Mouse (Mus musculus) c-Kit-positive CD71-positive TER-119-positive erythroid progenitor cells, embryonic 14.5 days (primary cell): ENCODE measurements around the gene Chst5.

Experiments used
- DNase-seq: peaks from one replicate; pipeline ENCODE4 v3.0.0-alpha.2; 2013; ENCODE audit warnings: low spot score

The Chst5 gene

DNA sequence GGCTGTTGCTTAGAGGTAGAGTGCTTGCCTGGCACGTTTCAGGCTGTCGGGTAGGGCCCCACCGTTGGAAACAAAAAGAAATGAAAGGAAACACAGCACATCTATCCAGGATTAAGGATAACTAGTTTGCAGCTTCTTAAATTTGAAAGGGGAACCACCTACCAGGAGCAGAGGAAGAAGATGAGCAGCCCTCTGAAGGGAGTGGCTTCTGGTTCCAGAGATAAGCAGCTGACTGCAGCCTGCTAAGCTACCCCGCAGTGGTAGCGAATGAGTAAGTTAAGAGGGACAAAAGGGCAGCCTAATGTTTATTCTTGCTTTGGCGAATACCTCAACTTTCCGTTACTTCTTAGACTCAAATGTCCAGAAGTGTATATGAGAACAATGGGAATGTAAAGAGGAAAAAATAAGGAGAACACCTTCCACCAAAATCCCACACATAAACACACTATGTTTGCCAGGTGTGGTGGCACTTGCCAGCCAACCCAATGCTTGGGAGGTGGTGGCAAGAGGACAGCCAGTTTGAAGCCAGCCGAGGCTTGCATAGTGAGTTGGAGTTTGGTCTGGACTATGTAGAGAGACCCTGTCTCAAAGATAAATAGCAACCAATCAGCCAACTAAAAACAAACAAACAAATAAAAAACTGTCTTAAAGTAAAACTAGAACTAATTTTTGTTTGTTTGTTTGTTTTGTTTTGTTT, 19.5 kb upstream of the Chst5 start:
- peak; percentile 79 for DNase-seq

DNA sequence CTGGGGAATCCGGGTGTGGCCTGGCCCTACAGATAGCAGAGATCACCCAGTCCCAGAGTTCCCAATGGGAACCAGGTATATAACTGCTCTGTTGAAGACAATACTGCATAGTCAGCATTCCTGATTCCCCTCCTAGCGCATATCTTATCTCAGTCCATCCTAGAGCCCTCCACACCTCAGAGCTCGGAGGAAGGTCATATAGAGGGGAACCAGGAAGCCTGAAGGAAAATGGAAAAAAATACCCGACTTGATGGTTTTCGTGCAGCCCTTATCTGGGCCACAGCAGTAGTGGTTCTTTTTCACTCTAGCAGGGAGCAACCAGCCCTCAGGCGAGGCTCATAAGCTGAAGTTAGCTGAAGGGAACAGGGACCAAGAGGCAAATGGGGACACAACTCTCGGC, 14.7 kb upstream of the Chst5 start:
- DNase-seq: no peak

DNA sequence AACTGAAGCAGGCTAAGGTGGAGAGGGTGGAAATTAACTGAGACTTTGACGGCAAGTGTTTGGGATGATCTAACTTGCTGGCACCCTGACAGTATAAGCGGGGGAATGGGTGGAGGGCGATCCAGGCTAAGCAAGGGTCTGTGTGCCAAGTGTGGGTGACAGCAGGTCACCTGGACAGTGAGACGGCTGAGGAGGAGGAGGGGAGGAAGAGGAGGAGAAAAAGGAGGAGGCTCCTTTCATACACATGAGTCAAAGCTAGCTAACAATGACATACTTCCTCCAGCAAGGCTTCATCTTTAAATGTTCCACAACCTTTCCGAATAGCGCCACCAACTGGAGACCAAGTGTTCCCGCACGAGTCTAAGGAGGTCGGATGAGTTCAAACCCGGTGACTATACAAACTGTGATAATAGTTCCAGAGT, 13.1 kb upstream of the Chst5 start:
- peak; percentile 59 for DNase-seq

DNA sequence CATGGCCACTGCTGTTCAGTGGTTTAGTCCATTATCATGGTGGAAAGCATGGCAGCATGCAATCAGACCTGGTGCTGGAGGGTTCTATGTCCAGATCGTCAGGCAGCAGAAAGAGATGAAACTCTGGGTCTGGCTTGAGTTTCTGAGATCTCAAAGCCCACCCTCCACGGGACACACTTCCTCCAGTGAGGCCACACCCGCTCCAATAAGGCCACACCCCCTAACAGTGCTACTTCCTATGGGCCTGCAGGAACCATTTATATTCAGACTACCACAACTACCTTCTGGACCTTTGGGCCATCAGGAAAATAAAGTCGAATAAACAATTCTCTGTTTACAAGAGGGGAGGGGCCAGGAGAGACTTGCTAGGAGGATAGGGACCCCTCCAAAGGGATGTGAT, 10.7 kb upstream of the Chst5 start:
- no peak for DNase-seq

DNA sequence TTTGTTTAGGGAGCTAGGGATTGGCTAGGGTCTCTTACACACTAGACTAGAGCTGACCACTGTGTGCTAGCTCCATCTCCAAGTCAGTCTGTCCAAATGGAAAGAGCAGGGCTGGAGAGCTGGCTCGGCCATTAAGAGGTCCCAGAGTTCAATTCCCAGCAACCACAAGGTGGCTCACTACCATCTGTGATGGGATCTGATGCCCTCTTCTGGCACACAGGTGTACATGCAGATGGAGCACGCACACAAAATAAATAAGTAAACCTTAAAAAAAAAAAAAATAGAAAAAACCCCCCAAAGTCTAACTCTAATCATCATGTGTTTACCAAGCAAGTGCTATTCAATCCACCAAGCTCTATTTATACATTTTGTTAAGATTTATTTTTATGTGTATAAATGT, 9.4 kb upstream of the Chst5 start:
- no peak for DNase-seq

DNA sequence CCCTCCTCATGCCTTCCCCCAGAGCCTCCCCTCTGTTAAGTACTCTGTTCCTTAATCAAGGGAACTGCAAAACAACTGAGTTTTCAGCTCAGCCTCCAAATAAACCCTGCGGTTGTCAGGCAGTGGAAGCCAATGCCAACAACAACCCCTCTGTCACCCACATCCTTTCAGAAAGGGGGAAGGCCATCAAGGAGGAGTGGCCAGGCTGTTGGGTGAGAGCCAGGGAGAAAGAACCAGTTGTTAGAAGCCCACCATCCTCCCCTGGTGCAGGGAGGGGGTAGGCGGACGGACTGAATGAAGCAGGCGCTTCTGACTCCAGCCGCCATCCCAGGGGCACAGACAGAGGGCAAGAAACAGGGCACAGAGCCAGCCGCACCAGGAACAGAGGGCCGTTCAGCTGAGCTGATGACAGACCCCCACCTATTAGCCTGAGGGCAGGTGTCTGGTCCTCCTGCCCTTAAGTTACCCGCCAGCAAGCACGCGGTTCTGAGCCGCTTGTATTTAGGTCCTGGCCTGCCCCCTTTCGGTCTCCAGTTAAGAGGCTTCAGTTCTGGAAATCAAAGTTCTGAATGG, 2.7 kb upstream of the Chst5 start:
- DNase-seq: no peak

DNA sequence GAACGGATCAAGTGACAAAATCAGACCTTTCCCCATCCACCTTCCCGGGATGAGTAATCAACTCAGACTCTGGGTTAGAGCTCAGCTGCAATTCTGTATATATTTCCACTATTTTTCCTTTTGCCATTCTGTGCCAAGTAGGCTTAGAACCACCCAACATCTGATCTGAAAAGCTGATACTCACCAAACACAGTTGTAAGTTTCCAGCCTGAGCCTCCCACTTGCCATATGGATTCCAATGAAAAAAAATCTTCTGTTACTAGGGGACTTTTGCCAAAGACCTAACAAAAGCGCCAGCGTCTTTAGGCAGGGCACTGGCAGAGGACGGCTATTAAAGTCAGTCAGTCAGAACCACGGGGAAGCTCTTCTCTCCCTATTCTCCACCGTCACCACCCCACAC, 1.3 kb upstream of the Chst5 start:
- no peak for DNase-seq

DNA sequence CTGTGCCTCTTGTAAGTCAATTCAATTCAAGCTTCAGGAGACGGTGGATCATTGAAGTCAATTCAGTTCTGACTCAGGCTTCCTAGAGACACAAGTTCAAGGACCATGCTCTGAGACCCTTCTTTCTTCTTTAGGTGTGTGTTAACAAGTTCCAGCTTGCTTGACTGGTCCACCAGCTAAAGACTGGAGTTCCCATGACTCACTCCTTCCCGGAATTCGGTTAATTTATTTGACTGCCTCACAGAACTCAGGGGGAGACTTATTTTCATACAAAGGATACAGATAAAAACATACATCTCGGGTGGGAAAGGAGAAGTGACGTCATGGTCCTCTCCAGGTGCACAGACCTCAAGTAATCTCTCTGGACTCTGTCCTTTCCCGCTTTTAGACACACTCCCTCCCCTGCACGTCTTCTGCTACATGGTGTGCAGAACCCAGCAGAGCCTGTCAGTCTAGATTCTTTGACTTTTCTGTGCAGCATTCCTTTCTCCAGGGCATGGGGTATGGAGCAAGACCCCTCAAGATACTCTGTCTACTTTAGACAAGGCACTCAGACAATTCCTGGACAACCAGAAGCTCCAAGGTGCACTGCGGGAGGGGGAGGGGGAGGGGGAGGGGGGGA, 4.6 kb downstream of the Chst5 start:
- DNase-seq: no peak

DNA sequence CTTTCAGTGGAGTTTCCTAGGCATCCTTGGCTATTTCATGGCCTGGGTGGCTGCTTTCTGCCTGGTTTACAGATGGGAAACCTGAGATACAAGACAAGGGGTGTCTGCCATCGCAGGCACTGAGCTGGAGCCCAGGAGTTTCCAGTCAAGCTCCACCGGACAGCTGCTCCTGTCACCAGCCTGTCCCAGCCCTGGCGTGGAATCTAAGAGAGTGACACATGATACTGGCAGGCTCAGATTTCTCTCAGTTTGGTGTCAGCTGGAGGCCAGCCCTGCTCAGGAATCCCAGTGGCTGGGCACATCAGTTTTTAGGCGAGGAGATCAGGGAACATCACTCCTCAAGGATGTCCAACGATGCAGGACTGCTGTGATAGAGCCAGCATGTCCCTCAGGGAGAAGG, 8.2 kb downstream of the Chst5 start:
- DNase-seq: no peak

DNA sequence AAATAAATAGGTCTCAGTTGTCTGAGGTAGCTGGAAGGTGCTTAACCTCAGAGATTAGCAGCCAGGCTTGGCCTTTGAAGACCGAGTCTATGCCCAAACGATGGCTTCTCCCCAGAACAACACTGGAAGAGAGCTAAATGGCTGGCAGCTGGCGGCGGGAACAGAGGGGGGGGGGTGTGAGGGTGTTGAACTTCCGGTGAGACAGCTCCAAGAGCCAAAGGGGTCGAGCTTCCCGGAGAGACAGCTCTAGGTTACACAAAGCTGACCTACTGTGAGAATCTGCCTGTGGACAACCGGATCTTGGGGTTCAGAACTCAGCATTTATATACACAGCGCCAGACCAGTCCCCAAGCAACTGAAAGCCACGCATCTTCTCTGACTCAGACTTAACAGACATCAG, 11.7 kb downstream of the Chst5 start:
- DNase-seq: no peak

DNA sequence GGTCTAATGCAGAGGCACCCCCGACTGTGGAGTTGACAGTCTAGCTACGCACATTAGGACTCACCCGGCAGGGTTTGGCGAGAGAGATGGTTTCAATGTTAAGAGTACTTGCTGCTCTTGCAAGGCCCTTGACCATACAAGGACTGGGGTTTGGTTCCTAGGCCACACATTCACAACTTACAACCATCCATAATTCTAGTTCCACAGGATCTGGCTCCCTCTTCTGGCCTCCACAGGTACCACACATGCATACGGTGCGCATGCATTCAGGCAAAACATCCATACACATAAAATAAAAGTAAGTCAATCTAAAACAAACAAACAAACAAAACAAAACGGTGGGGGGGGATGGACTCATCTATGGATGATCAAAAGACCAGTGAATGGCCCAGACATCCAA, 15.3 kb downstream of the Chst5 start:
- no peak for DNase-seq

DNA sequence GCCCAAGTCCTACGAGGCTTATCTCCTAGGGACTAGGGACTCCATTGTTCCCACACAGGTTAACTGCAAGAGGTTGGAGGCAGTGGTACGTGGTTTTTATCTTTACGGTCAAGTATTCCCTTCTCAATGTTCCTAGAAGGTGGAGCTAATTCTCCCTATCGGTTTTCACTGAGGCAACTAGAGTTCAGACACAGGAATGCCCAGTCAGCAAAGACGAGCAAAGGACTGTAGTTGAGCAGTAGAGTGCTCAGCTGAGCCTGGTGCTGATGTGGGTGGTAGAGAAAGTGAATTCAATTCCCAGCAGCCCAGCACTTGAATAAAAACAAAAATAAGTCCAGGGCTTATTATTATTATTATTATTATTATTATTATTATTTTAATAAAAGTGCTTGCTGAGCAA, 17.6 kb downstream of the Chst5 start:
- no peak for DNase-seq

DNA sequence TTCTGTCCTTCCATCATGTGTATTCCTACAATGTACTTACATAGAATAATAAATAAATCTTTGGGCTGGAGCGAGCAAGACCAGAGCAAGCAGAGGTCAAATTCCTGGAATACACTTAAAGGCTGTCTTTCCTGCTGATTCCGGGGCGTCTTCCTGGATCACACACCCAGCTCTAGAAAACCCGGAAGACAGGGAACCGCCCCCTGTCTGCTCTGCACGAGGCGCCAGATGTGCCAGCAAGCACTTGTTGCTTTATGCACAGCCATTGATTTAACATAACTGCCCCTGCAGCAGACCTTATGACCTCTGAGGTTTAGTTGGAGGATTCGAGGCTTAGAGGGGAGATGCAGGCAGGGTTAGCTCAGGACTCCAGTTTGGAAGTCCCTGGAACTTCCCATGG, 18.3 kb downstream of the Chst5 start:
- DNase-seq: no peak

DNA sequence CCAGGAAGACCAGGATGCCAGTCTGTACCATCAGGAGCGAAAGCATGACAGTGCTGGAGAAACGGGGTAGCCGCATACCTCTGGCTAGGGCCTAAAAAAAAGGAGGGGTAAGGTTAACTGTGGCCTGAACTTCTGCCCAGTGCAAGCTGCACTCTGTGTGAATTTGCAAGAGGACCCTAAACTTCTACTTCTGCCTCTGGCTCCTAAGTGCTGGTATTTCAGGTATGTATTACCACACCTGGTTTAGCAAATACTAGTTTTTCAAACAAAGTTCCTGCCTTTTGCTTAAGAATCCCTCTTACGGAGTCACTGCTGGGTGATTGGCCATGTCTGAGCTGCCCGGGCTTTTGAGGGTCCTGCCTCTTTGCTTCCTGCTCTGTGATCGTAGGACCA, 19.3 kb downstream of the Chst5 start:
- DNase-seq: no peak

DNA sequence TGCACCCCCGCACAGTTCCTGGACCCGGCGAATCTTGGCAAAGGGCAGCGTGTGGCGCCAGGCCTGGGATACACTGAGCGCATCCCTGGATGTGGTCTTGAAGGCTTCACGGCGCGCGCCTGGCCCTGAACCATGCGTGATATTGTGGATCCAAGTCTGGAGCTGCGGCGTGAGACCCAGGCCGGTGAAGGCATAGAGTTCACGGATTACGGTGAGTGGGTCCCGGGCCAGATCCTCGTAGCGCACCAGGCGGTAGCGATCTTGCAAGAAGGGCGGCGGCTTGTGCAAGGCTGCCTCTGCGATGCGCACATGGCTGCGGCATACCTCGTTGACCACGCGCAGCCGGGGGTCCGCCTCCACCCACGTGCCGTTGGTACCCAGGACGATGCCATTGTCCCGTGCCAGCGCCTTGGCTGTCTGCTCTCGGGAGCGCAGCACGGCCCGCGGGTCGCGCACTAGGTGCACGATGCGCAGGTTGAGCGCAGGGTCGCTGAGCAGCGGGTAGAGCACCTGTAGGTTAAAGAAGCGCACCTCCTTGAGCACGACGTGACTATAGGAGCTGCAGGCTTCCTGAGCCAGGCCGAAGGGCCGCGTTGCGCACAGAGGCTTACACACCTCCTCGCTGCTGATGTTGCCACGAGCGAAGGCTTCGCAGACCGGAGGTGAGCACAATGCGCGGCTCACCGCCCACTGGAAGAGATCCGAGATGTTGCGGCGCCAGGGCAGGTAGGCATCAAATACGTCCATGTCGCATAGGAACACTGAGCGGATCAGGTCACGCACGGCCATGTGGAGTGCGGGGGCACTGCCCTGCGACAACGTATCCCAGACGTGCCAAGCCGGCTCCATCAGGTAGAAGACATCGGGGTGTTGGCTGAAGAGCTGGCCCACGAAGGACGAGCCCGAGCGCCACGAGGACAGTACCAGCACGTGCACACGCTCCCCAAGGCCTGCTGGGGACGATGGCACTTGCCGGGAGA, 20.0 kb downstream of the Chst5 start:
- no peak for DNase-seq

DNA sequence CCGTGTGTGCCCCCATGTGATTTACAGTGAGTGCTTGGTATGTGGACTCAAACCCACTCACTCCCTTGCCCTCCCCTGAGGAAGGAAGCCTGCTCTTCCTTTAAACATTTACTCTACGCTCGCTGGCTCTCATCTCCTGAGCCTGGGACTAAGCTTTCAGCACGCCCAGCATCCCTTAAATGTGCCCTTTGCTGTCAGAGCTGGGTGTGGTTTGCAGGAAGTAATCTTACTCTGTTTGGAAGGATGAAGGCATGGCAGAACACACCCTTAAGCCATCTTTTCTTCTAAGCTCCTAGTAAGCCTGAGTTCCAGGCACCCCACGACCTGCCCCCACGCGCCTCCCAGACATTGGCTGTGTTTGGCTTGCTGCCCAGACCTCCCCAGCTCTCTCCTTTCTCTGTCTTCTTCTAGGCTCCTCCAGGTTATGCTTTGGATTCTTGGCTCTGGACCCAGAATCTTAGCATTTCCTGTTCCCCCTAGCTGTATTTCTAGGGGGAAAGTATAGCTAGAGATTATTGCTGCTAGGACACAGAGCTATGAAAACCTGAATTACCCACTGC, 22.1 kb downstream of the Chst5 start:
- no peak for DNase-seq

DNA sequence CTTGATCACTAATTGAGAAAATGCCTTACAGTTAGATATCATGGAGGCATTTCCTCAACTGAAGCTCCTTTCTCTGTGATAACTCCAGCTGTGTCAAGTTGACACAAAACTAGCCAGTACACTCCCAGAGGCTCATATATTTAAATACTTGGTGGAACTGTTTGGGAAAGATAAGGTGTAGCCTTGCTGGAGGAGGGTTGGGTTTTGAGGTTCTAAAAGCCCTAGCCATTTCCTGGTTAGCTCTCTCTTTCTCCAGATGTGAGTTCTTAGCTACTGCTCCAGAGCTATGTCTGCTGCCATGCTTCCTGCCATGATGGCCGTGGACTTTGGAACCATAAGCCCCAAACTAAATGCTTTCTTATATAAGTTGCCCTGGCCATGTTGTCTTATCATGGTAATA, 22.8 kb downstream of the Chst5 start:
- no peak for DNase-seq

DNA sequence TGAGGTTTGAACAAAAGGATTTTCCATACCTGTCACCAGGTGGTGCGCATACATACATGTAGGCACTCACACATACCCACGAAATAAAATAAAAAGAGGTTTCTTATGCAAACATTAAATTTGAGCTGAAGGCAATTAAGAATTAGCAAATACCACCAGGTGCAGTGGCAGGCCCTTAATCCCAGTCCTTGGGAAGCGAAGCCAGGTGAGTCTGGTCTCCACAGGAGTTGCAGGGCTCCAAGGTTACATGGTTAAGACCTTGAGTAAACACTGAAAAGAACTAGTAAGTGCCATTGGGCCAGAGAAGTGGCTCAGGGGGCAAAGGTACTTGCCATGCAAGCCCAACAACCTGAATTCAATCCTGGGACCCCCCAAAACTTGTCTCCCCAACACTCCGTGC, 26.6 kb downstream of the Chst5 start:
- DNase-seq: no peak

DNA sequence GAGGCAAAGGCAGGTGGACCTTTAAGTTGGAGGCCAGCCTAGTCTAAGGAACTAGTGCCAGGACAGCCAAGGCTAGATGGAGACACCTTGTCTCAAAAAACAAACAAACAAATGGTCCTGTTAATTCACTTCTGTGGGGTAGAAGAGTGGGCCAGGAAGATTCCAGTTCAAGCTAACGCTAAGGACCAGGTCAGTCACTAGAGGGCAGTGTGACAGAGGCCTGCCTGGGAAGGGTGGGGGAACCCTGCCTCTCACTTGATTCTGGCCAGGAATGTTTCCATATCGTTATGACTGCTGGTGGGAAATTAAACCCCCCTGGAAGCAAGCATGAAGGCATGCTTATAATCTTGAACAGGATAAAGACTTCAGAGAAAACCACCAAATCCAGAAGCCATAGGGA, 28.7 kb downstream of the Chst5 start:
- DNase-seq: peak; percentile 40

DNA sequence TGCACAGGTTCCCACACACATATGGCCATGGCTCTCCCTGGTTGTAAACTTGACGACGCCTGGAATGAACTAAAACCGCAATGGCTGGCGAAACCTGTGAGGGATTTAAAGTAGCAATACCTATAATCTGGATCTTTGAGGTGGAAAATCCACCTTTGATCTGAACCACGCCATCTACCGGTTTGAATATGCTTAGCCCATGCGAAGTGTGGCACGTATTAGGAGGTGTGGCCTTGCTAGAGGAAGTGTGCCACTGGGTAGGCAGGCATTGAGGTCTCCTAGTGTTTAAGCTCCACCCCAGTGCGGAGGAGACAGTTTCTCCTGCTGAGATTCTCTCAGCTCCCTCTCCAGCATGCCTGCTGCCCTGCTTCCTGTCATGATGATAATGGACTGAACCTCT, 32.5 kb downstream of the Chst5 start:
- DNase-seq: no peak

DNA sequence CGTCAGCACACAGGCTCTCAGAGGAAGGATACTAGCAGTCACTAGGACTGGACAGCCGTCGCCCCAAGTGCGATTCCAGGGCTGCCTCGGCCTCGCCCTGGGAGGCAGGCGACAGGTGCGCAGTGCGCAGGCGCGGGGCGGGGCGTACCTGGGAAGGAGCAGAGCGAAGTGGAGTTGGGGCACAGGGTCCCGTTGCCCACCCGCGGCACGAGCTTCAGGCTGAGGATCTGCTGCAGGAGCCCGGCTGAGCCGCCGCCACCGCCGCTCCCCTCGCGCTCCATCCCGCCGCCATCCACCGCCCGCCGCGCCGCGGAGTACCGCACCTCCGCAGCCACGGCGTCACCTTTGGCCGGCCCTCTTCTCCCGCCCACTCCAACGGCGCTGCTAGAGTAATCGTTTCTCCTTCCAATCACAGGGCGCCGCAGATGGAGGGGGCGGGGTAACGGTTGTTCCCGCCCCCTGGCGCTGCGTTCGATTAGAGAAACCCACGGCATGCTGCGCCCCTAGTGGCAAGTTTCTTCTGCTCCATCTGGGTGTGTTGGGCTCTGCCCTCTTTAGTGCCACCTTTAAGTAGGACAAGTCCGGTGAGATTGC, 33.8 kb downstream of the Chst5 start, which contains the start of gene Tmem170:
Gene Tmem170, minus strand, starts transcription at position 396 of the 594 bp plus-strand sequence.
- peak; percentile 99 for DNase-seq

DNA sequence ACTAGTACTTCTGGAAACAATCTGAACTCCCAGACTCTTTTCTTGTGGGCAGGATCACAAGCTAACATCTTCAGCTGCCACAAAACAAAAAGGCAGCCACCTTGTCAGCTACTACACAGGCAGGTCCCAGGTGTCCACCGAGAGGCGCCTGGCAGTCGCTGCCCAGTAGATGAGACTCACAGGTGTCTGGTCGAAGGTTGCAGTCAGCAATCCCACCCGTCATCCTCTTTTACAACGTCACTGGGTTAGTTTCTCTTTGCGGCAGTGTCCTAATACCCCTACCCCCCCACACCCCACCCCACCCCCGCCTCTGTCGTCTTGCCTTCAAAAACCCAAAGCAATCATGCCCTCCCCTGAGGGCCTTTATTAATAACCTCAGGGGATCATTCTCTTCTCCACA, 34.5 kb downstream of the Chst5 start:
- no peak for DNase-seq
